Mouse (Mus musculus) kidney, postnatal 25 days (tissue): ENCODE measurements around the gene Cngb1.

ENCODE experiments used
- DNase-seq, 2 experiments: peaks; one replicate each; pipeline ENCODE4 v3.0.0; 2021; ENCODE audit warnings: mixed read lengths in 2 of 2

Cngb1 gene

GRCm38 (mm10) chr8:95323201-95323600 lies 16.8 kb upstream of the Cngb1 start:
- no peak for DNase-seq

GRCm38 (mm10) chr8:95320224-95321139 lies 14.1 kb upstream of the Cngb1 start:
- DNase-seq: peak; percentile 89 to 92

- no peak for DNase-seq
Observed at GRCm38 (mm10) chr8:95315350-95315749, 9.0 kb upstream of the Cngb1 start.

GRCm38 (mm10) chr8:95314707-95315106 lies 8.3 kb upstream of the Cngb1 start:
- DNase-seq: no peak

GRCm38 (mm10) chr8:95313857-95314256 lies 7.5 kb upstream of the Cngb1 start:
- no peak for DNase-seq

- peak in 1 of 2 experiments; percentile 14 for DNase-seq
Observed at GRCm38 (mm10) chr8:95312836-95313235, 6.5 kb upstream of the Cngb1 start.

- DNase-seq: no peak
Observed at GRCm38 (mm10) chr8:95310342-95310970, 4.1 kb upstream of the Cngb1 start, which contains the start of gene Tepp. Tepp (plus strand) TSS chr8:95310566.

GRCm38 (mm10) chr8:95305526-95305925 lies 859 bp downstream of the Cngb1 start:
- no peak for DNase-seq

GRCm38 (mm10) chr8:95302410-95302809 lies 4.0 kb downstream of the Cngb1 start:
- peak in 1 of 2 experiments; percentile 70 for DNase-seq

GRCm38 (mm10) chr8:95293891-95294290 lies 12.5 kb downstream of the Cngb1 start:
- peak; percentile 64 to 68 for DNase-seq

- DNase-seq: peak; percentile 91 to 96
Observed at GRCm38 (mm10) chr8:95293172-95293571, 13.2 kb downstream of the Cngb1 start.

GRCm38 (mm10) chr8:95289066-95289650 lies 17.2 kb downstream of the Cngb1 start:
- no peak for DNase-seq

GRCm38 (mm10) chr8:95281493-95281892 lies 24.9 kb downstream of the Cngb1 start:
- DNase-seq: no peak

- peak; percentile 40 to 53 for DNase-seq
Observed at GRCm38 (mm10) chr8:95272871-95273270, 33.5 kb downstream of the Cngb1 start.

- DNase-seq: no peak
Observed at GRCm38 (mm10) chr8:95271841-95272240, 34.5 kb downstream of the Cngb1 start.

- DNase-seq: no peak
Observed at GRCm38 (mm10) chr8:95270501-95270900, 35.9 kb downstream of the Cngb1 start.

GRCm38 (mm10) chr8:95262181-95262580 lies 44.2 kb downstream of the Cngb1 start:
- no peak for DNase-seq

GRCm38 (mm10) chr8:95255611-95256010 lies 50.8 kb downstream of the Cngb1 start:
- DNase-seq: no peak

- peak; percentile 97 to 100 for DNase-seq
Observed at GRCm38 (mm10) chr8:95254564-95255434, 51.6 kb downstream of the Cngb1 start.

GRCm38 (mm10) chr8:95252056-95252455 lies 54.3 kb downstream of the Cngb1 start:
- no peak for DNase-seq

- DNase-seq: peak; percentile 49 to 52
Observed at GRCm38 (mm10) chr8:95249847-95250246, 56.5 kb downstream of the Cngb1 start.

GRCm38 (mm10) chr8:95247277-95247676 lies 59.1 kb downstream of the Cngb1 start:
- no peak for DNase-seq
